In genomic region chr9:41130563-41130962, GRCm38 (mm10) we compare ENCODE assay signal across 19 mouse cellular contexts. TPM values are rescaled to one million over a fixed set of nuclear protein-coding genes. Genes with fewer than 3 reads are reported as not detected.
DNase-seq lines count a peak whose midpoint lies in the region; ATAC-seq and TF ChIP-seq lines count a peak whose summit lies in the region.
"Had no signal": no experiment of that assay in that cellular context is flagged by ENCODE, and none has a peak within 500 bp of the region (broad histone marks: within the 10 kb centered on the region; RNA-seq: fewer than 3 reads in every experiment).

No protein-coding gene starts in this region.

- H3K36me3 ChIP-seq in hindbrain, embryonic 13.5 days, result no peaks in the 10 kb centered on the region
- H3K36me3 ChIP-seq in hindbrain, embryonic 10.5 days, result no peaks in the 10 kb centered on the region
- no peaks in the 10 kb centered on the region for H3K36me3 ChIP-seq in lung, postnatal 0 days (ENCODE audit: insufficient read depth, low read length)
- H3K36me3 ChIP-seq: heart, embryonic 15.5 days; hindbrain, embryonic 15.5 days; liver, embryonic 12.5 days; midbrain, embryonic 13.5 days had no signal

- H3K27ac ChIP-seq in hindbrain, embryonic 13.5 days, result peak overlapping the region; percentile 58; the same call in 1 of the 2 replicates
- H3K27ac ChIP-seq in hindbrain, embryonic 10.5 days, result no peak overlapping the region
- no peak overlapping the region for H3K27ac ChIP-seq in lung, postnatal 0 days (ENCODE audit: low read length)
- H3K27ac ChIP-seq: heart, embryonic 15.5 days; hindbrain, embryonic 15.5 days; liver, embryonic 12.5 days; midbrain, embryonic 13.5 days had no signal

- H3K27me3 ChIP-seq in hindbrain, embryonic 13.5 days, result no peaks in the 10 kb centered on the region
- H3K27me3 ChIP-seq in hindbrain, embryonic 10.5 days (ENCODE audit: insufficient read depth, poor library complexity, severe bottlenecking), result no peaks in the 10 kb centered on the region
- no peaks in the 10 kb centered on the region for H3K27me3 ChIP-seq in lung, postnatal 0 days (replicated peaks; ENCODE audit: insufficient read depth, low read length)
- H3K27me3 ChIP-seq: heart, embryonic 15.5 days; hindbrain, embryonic 15.5 days; liver, embryonic 12.5 days; midbrain, embryonic 13.5 days had no signal

- DNase-seq in hindbrain, embryonic 10.5 days (ENCODE audit: low spot score), result no peak
- peak; percentile 19 for DNase-seq in lung, postnatal 0 days (ENCODE audit: low spot score)
- no peak for DNase-seq in lung, postnatal 4 days
- peak; percentile 39 for DNase-seq in naive thymus-derived CD4-positive, alpha-beta T cell, adult 2 months (ENCODE audit: low read depth)
- DNase-seq in T-cell, adult 2 months (ENCODE audit: low spot score), result no peak
- no peak for DNase-seq in thymus, postnatal 36 days
- DNase-seq: adrenal gland, postnatal 14 days; cerebellum, postnatal 14 days; kidney, adult 2 months; kidney, postnatal 4 days; right cerebral cortex, postnatal 14 days; thymus, adult 18-20 months had no signal

- no peaks in the 10 kb centered on the region for H3K9me3 ChIP-seq in hindbrain, embryonic 13.5 days
- H3K9me3 ChIP-seq in hindbrain, embryonic 10.5 days, result no peaks in the 10 kb centered on the region
- no peaks in the 10 kb centered on the region for H3K9me3 ChIP-seq in lung, postnatal 0 days (ENCODE audit: low read length)
- H3K9me3 ChIP-seq: G1E; heart, embryonic 15.5 days; hindbrain, embryonic 15.5 days; liver, embryonic 12.5 days; midbrain, embryonic 13.5 days had no signal

- no peak overlapping the region for H3K4me3 ChIP-seq in hindbrain, embryonic 13.5 days
- H3K4me3 ChIP-seq in hindbrain, embryonic 10.5 days, result no peak overlapping the region
- no peak overlapping the region for H3K4me3 ChIP-seq in lung, postnatal 0 days (ENCODE audit: low read depth, low read length)
- H3K4me3 ChIP-seq: heart, embryonic 15.5 days; hindbrain, embryonic 15.5 days; liver, embryonic 12.5 days; midbrain, embryonic 13.5 days had no signal

- H3K4me1 ChIP-seq in hindbrain, embryonic 13.5 days (replicated peaks), result peaks cover 17% of the 10 kb centered on the region
- H3K4me1 ChIP-seq in hindbrain, embryonic 10.5 days (replicated peaks), result peaks cover 7% of the 10 kb centered on the region; the same call in 1 of the 2 replicates
- no peaks in the 10 kb centered on the region for H3K4me1 ChIP-seq in lung, postnatal 0 days (ENCODE audit: insufficient read depth, low read depth, low read length)

- no peak overlapping the region for H3K4me2 ChIP-seq in hindbrain, embryonic 13.5 days
- no peak overlapping the region for H3K4me2 ChIP-seq in lung, postnatal 0 days (replicated peaks; ENCODE audit: low read depth, low read length)
- H3K4me2 ChIP-seq: heart, embryonic 15.5 days; hindbrain, embryonic 15.5 days; liver, embryonic 12.5 days; midbrain, embryonic 13.5 days had no signal

- H3K9ac ChIP-seq in hindbrain, embryonic 13.5 days, result no peak overlapping the region
- no peak overlapping the region for H3K9ac ChIP-seq in lung, postnatal 0 days (replicated peaks; ENCODE audit: low read depth)
- H3K9ac ChIP-seq: heart, embryonic 15.5 days; hindbrain, embryonic 15.5 days; liver, embryonic 12.5 days; midbrain, embryonic 13.5 days had no signal

- WGBS in hindbrain, embryonic 13.5 days, result 86% methylated on average over 8 of the region's 8 CpGs
- WGBS in hindbrain, embryonic 10.5 days, result 87% methylated on average over 8 of the region's 8 CpGs
- WGBS in lung, postnatal 0 days, result 84% methylated on average over 8 of the region's 8 CpGs

- no peak for TF ChIP-seq CTCF in lung, postnatal 0 days (IDR thresholded peaks at IDR 0.05)

- no peak for TF ChIP-seq EP300 in lung, postnatal 0 days (IDR thresholded peaks at IDR 0.05)

- ATAC-seq in hindbrain, embryonic 13.5 days (ENCODE audit: low FRiP score), result peak; percentile 37; the same call in 1 of the 2 replicates
- ATAC-seq in lung, postnatal 0 days, result no peak
- peak; percentile 70 for ATAC-seq in granulocyte monocyte progenitor cell, adult 5-6 weeks (replicated peaks; ENCODE audit: poor library complexity, severe bottlenecking)
- ATAC-seq: midbrain, embryonic 13.5 days had no signal

RNA-seq across cellular contexts. Expression of gene Ubash3b, which starts 30.9 kb away (rescaled TPM):
- 17.3 and 18.2 TPM in 2 replicates for polyA plus RNA-seq in hindbrain, embryonic 13.5 days (2015; fragmentation: Nextera tagmentation; extraction: Ambion mirVana)
- 7.3 and 8.5 TPM in 2 replicates for polyA plus RNA-seq in hindbrain, embryonic 10.5 days (2016; fragmentation: Nextera tagmentation; extraction: Ambion mirVana)
- polyA plus RNA-seq in lung, postnatal 0 days (2015; fragmentation: Nextera tagmentation; extraction: Ambion mirVana), result 4.1 and 4.8 TPM in 2 replicates
- total RNA-seq in granulocyte monocyte progenitor cell, adult 5-6 weeks (2014; fragmentation: Nextera tagmentation), result 5.9 and 8.3 TPM in 2 replicates
- 6.5 and 7.2 TPM in 2 replicates for total RNA-seq in granulocyte monocyte progenitor cell, adult 5-6 weeks (2017)

Comparison
In these comparisons a context has a peak if more than half of its experiments do, and no peak if none do; other contexts are left out.
1. DNase-seq: peak in lung, postnatal 0 days (single experiment) and naive thymus-derived CD4-positive, alpha-beta T cell, adult 2 months (single experiment); none in hindbrain, embryonic 10.5 days (single experiment), lung, postnatal 4 days (0 of 2), T-cell, adult 2 months (single experiment) and thymus, postnatal 36 days (0 of 2).